Mouse (Mus musculus) testis, postnatal 10 days (tissue): ENCODE results near the gene Zmynd19.

Experiments used
- DNase-seq: peaks from one replicate; pipeline ENCODE4 v3.0.0; 2021; ENCODE audit warnings: low spot score

Zmynd19 gene

DNA sequence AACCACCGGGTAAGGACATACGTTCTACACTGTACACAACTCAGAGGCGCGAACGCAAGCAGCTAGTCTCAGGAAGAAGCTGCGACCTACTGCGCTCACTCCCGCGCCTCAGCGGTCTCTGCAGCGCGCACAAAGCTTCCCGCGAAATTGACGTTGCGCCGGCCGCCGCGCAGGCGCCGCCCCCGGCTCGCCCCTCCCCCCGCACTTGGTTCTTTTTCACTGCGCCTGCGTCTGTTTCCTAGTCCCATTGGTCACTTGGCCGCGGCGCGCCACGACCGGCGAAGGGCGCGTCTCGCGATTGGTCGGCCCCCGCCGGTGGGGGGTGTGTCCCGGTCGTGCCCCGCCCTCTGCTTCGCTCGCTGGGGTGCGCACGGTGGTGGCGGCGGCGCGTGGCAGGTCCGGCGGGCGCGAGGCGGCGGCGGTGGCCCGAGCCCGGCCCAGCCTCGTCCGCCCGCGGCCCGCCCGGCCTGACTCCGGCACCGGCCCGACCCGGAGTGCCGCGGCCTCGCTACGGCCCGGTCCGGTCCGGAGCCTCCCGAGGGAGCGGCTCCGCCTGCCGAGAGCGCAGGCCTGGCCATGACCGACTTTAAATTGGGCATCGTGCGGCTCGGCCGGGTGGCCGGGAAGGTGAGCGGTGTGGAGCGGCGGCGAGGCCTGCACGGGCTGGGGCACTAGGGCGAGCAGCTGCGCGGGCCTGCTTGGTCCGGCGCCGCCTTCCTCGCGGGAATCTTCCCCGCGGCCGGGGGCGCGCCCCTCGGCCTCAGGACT, at the start of gene Zmynd19:
TSS of gene Zmynd19 (plus strand) at position 372 of the 768 bp plus-strand sequence.
- DNase-seq: peak; percentile 99

DNA sequence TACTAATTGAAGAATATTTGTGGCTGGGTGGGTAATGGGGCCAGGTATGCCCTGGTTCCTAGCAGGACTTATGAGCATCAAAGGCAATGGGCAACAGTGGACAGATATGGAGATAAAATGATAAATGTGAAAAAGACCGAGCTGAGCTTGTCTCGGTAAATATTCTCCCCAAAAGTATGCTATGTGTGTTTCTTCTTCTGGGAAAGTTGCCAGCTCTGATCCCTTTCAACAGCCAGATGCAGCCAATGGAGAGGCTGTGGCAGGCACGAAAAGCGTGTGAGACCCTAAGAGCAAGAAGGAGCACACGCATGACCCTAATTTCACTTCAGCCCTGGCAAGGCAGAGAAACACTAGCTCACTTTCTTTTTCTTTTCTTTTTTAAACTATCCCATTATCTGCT, 48.5 kb upstream of the Zmynd19 start:
- DNase-seq: no peak

DNA sequence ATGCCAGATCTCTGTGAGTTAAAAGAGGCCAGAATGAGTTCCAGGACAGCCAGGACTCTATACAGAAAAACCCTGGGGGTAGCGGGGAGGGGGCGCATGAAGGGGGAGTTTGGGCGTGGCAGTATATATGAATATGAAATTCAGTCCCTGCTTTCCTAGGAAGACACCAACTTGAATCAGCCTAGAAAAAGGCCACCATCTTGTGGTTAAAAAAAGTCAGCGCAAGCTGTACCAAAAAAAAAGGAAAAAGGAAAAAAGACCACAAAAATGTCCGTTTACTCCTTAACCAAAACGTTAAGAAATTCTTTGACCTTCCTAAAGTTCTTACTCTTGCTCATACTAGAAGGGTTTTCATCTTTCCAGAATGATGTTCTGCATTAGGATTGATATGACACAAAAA, 46.6 kb upstream of the Zmynd19 start:
- no peak for DNase-seq

DNA sequence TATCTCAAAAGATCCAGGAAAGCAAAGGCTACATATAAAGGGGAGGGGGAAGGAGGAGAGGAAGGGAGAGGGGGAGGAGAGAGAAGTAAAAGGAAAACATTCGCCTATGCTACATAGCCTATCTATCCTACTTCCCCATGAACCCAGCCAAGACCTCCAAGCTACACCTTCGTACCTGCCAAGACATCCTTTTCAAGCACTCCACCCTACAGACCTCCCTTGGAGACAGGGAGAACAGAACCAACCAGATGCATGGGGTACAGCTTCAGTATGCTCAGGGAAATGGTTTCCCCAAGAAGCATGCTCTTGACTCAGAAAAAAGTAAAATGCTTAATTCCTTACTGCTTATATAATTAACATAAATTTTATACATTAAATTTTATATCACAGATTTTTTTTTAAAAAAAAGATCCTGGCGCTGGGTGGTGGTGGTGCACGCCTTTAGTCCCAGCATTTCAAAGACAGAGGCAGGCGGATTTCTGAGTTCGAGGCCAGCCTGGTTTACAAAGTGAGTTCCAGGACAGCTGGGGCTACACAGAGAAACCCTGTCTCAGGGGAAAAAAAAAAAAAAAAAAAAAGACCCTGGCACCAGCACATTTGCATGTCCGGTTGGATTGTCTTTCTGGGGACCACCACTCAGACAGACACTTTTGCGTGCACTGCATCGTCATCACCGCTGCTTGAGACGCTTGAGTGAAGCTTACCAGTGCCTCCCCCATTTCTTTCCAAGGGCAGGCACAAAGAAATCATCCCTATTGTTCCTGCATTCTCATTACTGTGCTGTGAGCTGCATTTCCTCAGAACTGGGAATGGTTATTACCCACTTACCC, 44.6 kb upstream of the Zmynd19 start:
- DNase-seq: no peak

DNA sequence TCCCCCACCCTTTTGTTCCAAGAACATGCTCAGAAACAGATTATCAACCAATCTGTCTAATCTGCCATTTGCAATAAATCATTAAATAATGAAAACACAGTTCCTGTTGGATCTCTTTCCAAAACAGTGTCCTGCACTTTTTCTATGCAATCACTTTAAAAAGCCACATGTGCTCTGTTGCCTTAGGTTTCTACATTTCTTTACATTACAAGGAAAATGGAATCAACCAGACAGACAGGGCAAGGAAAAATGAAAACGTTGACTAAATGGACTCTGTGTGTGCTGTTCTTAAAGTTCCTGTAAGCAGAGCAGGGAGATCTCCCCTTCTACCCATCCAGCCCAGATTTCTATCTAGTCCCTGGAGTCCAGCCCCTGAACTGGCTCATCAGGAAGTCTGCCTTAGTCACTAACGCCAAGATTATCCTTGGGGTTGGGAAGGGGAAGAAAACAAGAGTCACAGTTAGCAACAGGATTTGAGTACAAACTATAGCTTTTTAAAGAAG, 43.9 kb upstream of the Zmynd19 start:
- DNase-seq: no peak

DNA sequence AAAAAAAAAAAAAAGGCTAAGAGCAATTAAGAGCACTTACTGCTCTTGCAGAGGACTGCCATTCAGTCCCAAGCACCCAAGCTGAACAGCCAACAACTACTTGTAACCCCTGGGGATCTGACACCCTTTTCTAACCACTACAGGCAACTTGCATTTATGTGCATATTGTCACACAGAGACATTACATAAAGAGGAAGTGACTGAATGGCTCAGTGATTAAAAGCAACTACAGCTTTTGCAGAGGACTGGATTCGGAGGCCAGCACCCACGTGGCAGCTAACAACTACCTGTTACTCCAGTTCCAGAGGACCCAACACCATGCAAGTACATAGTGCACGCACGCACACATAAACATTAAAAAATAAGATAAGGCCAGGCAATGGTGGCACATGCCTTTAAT, 39.1 kb upstream of the Zmynd19 start:
- no peak for DNase-seq

DNA sequence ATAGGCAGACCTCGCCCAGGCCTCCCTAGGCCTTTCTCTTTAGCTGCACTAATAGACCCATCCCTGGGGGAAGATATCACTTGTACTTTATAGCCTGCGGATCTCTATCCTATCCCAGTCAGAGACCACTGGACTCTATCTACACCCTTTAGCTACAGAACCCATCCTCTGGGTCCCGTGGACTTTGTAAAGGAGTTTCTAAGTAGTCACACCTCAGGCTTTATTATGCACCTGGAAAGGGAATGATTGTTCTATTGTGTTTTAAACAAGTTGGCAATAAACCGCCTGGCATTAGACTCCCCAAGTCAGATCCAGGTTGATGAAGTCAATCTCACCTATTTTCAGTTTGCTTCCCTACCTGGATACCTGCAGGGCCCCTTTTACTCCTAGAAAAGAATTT, 37.4 kb upstream of the Zmynd19 start:
- DNase-seq: no peak

DNA sequence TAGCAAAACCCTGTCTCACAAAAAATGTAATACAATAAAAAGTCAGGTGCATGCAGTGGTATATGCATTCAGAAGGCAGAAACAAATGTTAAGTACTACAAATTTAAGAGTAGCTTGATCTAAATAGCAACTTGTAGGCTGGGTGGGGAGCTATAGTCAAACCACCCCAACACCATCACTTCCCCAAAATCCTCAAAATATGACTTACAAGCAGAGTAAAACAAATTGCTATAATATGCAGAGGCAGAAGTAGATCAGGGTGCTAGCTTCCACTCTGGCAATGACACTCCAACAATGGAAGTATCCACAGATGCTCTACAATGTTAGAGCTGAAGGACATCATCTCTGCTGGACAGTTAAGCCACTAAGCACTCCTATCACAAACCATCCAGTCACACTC, 37.0 kb upstream of the Zmynd19 start:
- no peak for DNase-seq

DNA sequence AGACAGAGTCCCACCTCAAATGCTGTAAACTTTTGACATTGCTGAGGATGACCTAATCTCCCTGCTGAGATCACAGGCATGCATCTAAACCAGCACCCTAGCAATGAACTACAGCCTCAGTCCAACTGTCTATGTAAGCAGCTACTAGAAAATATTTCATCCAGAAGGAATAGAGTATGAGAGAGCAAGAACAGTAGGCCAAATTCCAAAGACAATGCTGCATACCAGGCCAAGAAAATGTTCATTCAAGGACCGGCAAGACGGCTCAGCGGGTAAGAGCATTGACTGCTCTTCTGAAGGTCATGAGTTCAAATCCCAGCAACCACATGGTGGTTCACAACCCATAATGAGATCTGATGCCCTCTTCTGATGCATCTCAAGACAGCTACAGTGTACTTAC, 34.8 kb upstream of the Zmynd19 start:
- DNase-seq: no peak

DNA sequence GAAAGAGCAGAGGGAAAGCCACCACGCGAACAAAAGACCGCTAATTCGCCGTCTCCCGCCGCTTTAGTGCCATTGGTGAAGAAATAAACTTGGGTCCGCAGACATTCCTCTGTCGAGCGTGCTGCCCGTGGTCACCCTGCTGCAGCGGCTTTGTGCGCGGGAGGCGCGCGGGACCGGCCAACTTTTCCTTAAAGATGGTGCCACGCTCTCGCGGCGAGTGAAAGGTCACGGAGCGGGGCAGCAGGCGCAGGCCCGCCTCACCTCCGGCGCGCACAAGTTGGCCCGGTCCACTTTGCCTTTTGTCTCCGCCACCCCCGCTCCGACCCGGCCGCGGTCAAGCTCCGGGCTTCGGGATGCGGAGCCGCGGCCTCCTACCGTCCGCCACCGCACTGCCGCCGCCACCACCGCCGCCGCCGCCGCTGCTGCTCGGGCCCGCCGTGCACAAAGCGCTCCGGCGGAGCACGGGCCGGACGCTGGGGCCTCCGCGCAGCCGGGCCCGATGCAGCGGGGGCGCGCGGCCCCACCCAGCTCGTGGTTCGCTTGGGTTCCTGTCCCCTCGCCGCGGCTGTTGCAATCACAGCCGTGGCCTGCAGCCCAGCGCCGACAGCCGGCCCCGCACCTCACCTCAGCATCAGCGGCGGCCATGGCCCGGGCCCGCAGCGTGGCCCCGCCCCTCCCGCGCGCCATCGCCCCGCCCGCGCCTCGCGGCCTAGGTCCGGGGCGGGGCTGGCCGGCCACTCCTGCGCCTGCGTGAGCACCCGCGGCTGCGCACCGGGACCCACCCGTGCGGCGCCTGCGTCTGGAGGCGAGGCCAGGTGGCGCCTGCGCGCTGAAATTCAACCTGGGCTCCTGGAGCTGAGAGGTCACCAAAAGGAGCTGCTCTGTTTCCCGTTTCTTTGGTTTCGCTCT, 30.4 kb upstream of the Zmynd19 start, which contains the start of gene Ehmt1:
TSS of gene Ehmt1 (minus strand) at position 685 of the 909 bp plus-strand sequence.
- DNase-seq: peak; percentile 97

DNA sequence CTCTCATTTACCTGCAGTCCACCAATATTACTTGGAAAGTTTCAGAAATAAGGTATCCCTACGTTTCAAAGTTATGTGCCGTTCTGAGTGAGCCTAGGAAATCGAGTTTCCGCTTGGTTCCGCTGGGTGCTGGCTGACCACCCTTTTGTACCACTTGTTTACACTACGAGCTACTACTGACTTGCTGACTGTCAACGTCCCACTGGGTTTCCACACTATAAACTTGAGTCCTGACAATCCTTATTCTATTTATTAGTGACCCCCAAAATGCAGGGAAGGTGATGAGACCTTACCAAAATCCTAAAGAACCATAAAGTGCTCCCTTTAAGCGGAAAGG, 29.8 kb upstream of the Zmynd19 start:
- DNase-seq: no peak

DNA sequence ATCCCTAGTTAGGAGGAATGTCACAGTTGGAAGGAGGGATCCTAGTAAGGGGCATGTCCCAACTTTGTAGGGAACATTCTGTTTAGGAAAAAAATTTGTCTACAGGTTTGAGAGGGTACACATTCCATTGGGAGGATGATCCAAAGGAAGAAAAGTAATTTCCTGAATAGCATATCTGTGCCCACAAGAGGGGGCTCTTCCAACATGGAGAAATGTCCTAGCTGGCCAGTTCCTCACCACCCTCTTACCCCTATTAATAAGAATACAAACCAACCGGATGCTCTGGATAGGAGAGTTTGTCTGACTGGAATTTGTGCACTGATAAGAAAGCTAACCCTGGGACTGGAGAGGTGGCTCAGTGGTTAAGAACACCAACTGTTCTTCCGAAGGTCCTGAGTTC, 26.0 kb upstream of the Zmynd19 start:
- no peak for DNase-seq

DNA sequence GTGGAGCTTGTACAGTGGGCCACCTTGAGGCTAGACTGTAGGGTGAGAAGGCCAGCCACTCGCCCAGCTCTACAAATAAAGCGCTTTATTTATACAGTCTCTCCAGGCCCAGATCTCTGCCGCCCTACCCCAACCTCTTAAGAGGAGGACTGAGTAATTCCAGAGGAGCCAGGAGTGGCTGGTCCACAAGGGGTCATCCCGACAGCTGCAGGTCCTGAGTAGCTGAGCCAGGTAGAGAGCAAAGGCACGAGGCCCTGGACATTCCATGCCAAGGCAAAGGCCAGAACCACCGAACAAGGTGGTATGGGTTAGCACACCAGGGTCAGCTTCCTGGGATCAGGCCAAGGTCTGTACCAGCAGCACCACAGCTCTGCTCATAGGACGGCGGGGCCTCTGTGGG, 24.3 kb upstream of the Zmynd19 start:
- no peak for DNase-seq

DNA sequence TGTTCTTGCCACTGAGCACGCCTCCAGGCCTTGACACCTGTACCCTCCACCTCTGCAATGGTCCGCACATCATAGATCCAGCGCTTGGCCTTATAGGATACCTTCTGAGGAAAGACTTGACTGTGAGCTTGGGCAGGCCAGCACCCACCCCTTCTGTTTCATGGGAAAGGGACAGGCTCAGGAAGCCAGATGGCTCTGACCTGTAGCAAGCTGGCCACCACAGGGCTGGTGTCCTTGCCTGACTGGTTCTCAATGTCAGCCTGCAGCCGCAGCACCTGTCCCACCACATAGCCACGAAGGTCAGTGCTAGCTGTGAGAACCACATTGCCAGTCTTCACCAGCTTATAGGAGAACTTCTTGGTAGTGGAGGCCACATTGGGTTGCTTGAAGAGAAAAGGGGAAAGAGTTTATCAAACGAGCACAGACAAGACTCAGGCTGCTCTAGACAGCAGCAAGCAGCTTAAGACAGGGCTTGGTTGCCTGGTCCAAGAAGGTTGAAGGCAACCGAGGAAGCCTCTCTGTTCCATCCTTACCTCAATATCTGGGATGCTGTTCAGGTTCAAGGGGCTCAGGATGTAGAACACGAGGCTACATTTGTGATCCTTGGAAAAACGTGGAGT, 23.1 kb upstream of the Zmynd19 start:
- no peak for DNase-seq

DNA sequence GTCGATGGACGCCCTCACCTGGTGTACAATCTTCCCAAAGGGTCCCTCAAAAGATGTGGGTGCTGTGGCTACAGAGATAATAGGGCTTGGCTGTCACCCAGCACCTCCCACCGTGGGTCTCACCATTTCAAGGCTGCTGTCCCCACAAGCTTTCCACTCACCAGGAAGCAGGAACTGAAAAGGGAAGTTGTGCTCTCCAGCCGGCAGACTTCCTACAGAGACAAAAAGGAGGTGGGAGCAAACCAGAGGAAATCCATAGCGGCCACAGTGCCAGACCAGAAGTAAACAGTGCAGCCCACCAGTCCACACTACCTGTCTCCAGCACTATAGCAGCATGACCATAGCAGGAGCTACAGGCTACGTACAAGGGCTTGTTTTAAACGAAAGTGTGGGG, 22.6 kb upstream of the Zmynd19 start:
- no peak for DNase-seq

DNA sequence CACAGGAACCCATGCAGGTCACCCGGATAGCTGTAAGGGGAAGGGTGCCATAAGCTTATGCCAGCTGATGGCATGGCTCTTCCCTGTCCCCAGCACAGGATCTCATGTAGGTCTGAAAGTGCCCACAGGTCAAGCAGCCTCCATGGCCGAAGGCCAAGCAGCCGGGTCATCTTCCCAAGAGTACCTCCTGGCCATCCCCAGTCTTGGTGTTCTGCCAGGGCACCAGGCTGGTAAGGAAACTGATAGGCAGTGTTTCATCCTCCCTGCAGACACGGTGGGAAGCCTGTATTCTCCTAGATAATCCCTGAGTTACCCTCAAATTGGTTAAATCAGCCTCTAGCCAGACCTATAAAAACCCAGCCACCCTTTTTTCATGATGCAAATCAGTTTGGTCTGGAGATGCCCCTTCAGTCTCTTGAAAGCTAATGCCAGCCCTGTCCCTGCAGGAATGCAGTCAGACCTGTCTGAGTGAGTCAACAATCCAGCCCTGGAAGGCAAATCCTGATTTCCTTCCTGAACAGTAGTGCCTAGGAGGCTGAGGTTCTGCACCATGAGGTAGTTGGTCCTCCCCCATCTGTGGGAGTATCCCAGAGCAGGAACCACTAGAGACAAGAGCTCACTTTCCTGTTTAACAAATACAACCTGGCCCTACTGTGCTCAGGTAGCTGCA, 21.6 kb upstream of the Zmynd19 start:
- DNase-seq: peak; percentile 67

DNA sequence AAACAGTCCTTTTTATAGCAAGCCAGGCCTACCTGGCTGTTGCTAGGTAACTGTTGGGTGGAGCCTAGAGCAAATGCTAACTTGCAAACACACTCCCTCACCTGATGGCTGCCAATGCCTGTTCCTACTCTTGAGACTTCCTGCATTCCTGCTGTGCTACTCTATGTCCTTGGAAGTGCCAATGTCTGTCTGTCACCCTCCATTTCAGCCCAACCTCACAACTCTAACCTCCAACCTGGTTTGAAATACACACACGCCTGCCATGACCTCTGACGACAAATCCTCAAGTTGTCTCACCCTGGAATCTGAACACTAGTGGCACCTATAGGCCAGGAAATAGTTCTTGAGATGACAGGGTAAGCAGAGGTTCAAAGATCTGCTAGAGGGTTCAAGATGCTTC, 20.5 kb upstream of the Zmynd19 start:
- DNase-seq: no peak

DNA sequence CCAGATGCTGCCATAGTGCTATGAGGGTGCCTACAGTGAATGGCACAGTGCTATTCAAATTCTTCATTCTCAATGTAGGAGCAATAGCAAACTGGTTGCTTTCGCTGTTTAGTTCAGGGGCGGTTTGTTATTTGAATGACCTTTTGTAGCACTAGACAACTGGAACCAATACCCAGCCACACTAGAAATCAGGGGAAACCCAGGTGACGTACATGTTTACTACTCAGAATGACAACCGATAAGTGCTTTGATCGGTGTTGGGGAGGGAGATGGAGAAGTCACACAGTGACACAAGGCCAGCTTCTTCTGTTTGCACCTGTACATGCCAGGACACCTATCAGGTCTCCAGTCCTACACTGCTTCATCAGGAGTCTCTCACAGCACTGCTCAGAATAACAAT, 20.0 kb upstream of the Zmynd19 start:
- DNase-seq: no peak

DNA sequence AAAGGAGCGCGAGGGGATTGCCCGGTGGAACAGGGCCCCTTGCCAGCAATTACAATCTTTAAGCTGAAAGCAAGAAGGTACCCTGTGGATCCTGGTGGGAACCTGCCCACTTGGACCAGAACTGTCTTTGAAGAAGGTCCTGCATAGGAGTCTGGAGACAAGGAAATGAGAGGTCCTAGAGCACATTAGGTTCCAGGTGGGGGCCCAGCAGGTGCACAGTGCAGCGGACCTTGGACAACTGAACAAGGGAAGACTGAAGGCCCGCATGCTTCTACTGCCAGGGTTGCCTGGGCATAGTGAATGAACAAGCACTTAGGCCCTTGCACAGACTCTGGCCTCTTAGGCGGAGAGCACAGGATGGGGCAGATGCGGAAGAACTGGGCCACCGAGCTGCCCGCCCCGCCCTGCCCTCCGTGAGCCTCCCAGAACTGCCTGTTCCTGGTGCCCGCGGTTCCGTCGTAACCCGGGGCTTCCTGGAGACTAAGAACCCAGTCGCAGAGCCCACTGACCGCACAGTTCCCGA, 15.1 kb upstream of the Zmynd19 start:
- peak; percentile 46 for DNase-seq

DNA sequence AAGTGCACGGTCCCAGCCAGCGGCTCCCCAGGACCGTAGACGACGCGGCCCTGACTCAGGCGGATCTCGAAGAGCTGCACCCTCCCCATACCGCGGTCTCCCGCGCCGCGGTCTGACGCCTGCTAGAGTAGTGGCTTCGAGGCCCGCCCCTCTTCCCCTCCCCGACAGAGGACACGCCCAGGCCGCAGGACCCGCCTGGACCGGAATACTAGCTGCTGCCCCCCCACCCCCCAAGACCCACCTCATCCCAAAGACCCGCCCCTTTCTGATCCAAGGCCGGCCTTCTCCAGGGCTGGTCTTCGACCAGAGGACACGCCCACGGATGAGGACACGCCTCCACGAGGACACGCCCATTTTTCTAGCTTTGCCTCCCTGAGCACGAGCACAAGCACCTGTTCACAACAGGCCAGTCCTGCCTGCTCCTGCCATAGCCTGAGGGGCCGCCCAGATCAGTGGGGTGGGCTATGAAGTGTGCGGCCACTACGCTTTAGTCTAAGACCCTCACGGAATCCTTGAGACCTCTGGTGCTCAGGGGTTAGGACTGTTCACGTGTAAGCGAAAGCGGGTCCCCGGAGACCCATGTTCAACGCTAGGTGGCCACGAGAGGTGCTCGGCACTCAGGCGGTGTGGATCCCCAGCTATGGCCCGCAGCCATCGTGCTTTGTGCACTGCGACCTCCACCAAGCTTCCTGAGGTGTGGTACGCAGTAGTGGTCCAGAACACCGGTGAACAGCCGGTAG, 14.4 kb upstream of the Zmynd19 start, which contains the start of gene Arrdc1:
TSS of gene Arrdc1 (minus strand) at position 196 of the 740 bp plus-strand sequence.
- DNase-seq: peak; percentile 96
